ENCODE assay signal across 12 mouse cellular contexts in the genomic region with DNA sequence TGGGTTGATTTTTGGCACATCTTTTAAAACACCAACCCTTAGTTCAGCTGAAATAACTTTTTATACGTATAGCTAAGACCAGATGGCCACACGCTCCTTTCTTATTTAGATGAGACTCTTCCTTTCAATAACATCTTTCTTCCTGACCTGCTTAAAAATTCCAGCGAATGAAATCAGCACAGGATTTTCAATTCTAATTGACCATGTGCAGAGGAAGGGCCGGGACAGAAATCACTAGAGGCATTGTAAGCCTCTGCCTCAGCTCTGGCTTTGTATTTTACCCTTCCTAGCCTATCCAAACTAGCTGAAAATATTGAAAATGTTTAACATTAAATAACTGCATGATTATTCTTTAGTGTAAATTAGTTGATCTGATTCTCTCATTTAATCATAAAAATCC.
DNase-seq lines count a peak whose midpoint lies in the region; ATAC-seq and TF ChIP-seq lines count a peak whose summit lies in the region.
"Had no signal": no experiment of that assay in that cellular context is flagged by ENCODE, and none has a peak within 500 bp of the region (broad histone marks: within the 10 kb centered on the region; RNA-seq: fewer than 3 reads in every experiment).

No protein-coding gene starts in this region.

- H3K4me3 ChIP-seq in CH12.LX (replicated peaks in 1 of 3; ENCODE audit: low read depth in 2 of 3, low read length in 2 of 3, poor library complexity in 1 of 3) = no peak overlapping the region
- H3K4me3 ChIP-seq in forebrain, embryonic 16.5 days (replicated peaks; ENCODE audit: low read length) = peak overlapping the region; percentile 43
- H3K4me3 ChIP-seq in midbrain, embryonic 11.5 days (ENCODE audit: low read depth, low read length) = no peak overlapping the region
- H3K4me3 ChIP-seq: heart, embryonic 10.5 days had no signal

- H3K9me3 ChIP-seq in CH12.LX (replicated peaks; ENCODE audit: low read length) = no peaks in the 10 kb centered on the region
- H3K9me3 ChIP-seq in forebrain, embryonic 16.5 days (ENCODE audit: control insufficient read depth, low read length) = no peaks in the 10 kb centered on the region
- H3K9me3 ChIP-seq in midbrain, embryonic 11.5 days (ENCODE audit: control insufficient read depth, low read length) = no peaks in the 10 kb centered on the region
- H3K9me3 ChIP-seq: heart, embryonic 10.5 days had no signal

- peak overlapping the region; percentile 60 for H3K9ac ChIP-seq in CH12.LX (ENCODE audit: insufficient read depth, low read depth)
- H3K9ac ChIP-seq in forebrain, embryonic 16.5 days (replicated peaks; ENCODE audit: low read depth, low read length) = 0 out of 2 replicates have a peak overlapping the region, but pooled peaks have one; percentile 30
- no peak overlapping the region for H3K9ac ChIP-seq in midbrain, embryonic 11.5 days (ENCODE audit: low read length)

- DNase-seq in CH12.LX (ENCODE audit: extremely low read depth) = no peak
- peak; percentile 46 for DNase-seq in Muller cell, postnatal 12 days (ENCODE audit: inconsistent ontology term)
- DNase-seq in midbrain, embryonic 11.5 days (ENCODE audit: low spot score, missing footprints) = peak; percentile 86
- DNase-seq in ovary, postnatal 14 days (ENCODE audit: low spot score) = no peak
- no peak for DNase-seq in spleen, postnatal 10 days (ENCODE audit: low spot score in 2 of 2)
- no peak for DNase-seq in lung, postnatal 4 days
- DNase-seq: cerebellum, adult 11-12 months; kidney, adult 11 months; lung, adult 18-20 months had no signal

- H3K27ac ChIP-seq in CH12.LX (ENCODE audit: insufficient read depth, low read depth) = no peak overlapping the region
- H3K27ac ChIP-seq in forebrain, embryonic 16.5 days (ENCODE audit: low read length) = no peak overlapping the region; the same call in 1 of the 2 replicates
- no peak overlapping the region for H3K27ac ChIP-seq in midbrain, embryonic 11.5 days (ENCODE audit: low read depth, low read length)
- H3K27ac ChIP-seq: heart, embryonic 10.5 days had no signal

- peaks cover 61% of the 10 kb centered on the region for H3K79me2 ChIP-seq in CH12.LX (replicated peaks; ENCODE audit: control insufficient read depth, extremely low read depth, insufficient read depth, poor library complexity, severe bottlenecking)

- peaks cover 4 to 42% of the 10 kb centered on the region in 2 experiments; a peak in 2 of 4 replicates for H3K4me1 ChIP-seq in CH12.LX (ENCODE audit: control insufficient read depth in 1 of 2, insufficient read depth in 2 of 2)
- peaks cover 25% of the 10 kb centered on the region for H3K4me1 ChIP-seq in forebrain, embryonic 16.5 days (replicated peaks; ENCODE audit: control insufficient read depth, insufficient read depth, low read length)
- H3K4me1 ChIP-seq in midbrain, embryonic 11.5 days (ENCODE audit: control insufficient read depth, insufficient read depth, low read length) = peaks cover 26% of the 10 kb centered on the region

- WGBS in forebrain, embryonic 16.5 days = 5% methylated on average over 4 of the region's 4 CpGs
- WGBS in midbrain, embryonic 11.5 days = 19% methylated on average over 4 of the region's 4 CpGs

- no peak for ATAC-seq in forebrain, embryonic 16.5 days
- ATAC-seq in midbrain, embryonic 11.5 days (ENCODE audit: low FRiP score) = no peak

- in situ Hi-C loops in CH12.LX (cut with MboI; ENCODE audit: low pct_ligation_motif_present, low pct_unique_long_range_greater_than_20kb, low sequenced_read_pairs) = no loop called here

- no peak for TF ChIP-seq RAD21 in CH12.LX (IDR thresholded peaks at IDR 0.05; ENCODE audit: low read depth, low read length)

- no peak for TF ChIP-seq EP300 in CH12.LX (IDR thresholded peaks at IDR 0.05; ENCODE audit: low read length)

- no peak for TF ChIP-seq POLR2A in CH12.LX (IDR thresholded peaks at IDR 0.05; ENCODE audit: low read depth, low read length)

- H3K4me2 ChIP-seq in CH12.LX (ENCODE audit: insufficient read depth, low read depth, poor library complexity, severe bottlenecking) = peak overlapping the region; percentile 82
- H3K4me2 ChIP-seq in forebrain, embryonic 16.5 days (ENCODE audit: low read length) = peak overlapping the region; percentile 82
- H3K4me2 ChIP-seq in midbrain, embryonic 11.5 days = peak overlapping the region; percentile 30; the same call in 1 of the 2 replicates

- no peak for TF ChIP-seq CTCF in CH12.LX (conservative IDR thresholded peaks at IDR 0.05 in 1 of 2, IDR thresholded peaks at IDR 0.05 in 1 of 2; ENCODE audit: low read depth in 2 of 2, low read length in 2 of 2)

- dilution Hi-C loops in CH12.LX (cut with MboI; ENCODE audit: extremely low pct_ligation_motif_present, extremely low pct_unique_long_range_greater_than_20kb, low sequenced_read_pairs) = no loop called here

- H3K27me3 ChIP-seq in CH12.LX (replicated peaks) = no peaks in the 10 kb centered on the region
- no peaks in the 10 kb centered on the region for H3K27me3 ChIP-seq in forebrain, embryonic 16.5 days (replicated peaks; ENCODE audit: control insufficient read depth, insufficient read depth, low read length)
- H3K27me3 ChIP-seq in midbrain, embryonic 11.5 days (ENCODE audit: control insufficient read depth, insufficient read depth, low read length) = no peaks in the 10 kb centered on the region

- peaks cover 0 to 1% of the 10 kb centered on the region in 2 experiments for H3K36me3 ChIP-seq in CH12.LX (replicated peaks in 1 of 2; ENCODE audit: control insufficient read depth in 1 of 2, insufficient read depth in 1 of 2, low read length in 1 of 2)
- no peaks in the 10 kb centered on the region for H3K36me3 ChIP-seq in forebrain, embryonic 16.5 days (ENCODE audit: control insufficient read depth, insufficient read depth)
- H3K36me3 ChIP-seq in midbrain, embryonic 11.5 days (ENCODE audit: control insufficient read depth, insufficient read depth, low read length) = no peaks in the 10 kb centered on the region
- H3K36me3 ChIP-seq: G1E; heart, embryonic 10.5 days had no signal

TF ChIP-seq in CH12.LX, 34 proteins besides CTCF, POLR2A, EP300 and RAD21:
- no peak for TF ChIP-seq BHLHE40 (IDR thresholded peaks at IDR 0.05; ENCODE audit: low read depth, low read length)
- TF ChIP-seq IRF4 (IDR thresholded peaks at IDR 0.05; ENCODE audit: low read depth, low read length) = no peak
- TF ChIP-seq MXI1 (IDR thresholded peaks at IDR 0.05; ENCODE audit: low read depth, low read length) = no peak
- no peak for TF ChIP-seq ZKSCAN1 (IDR thresholded peaks at IDR 0.05; ENCODE audit: borderline replicate concordance, low read depth, low read length)
- no peak for TF ChIP-seq NELFE (IDR thresholded peaks at IDR 0.05; ENCODE audit: low read depth, low read length)
- no peak for TF ChIP-seq NRF1 (IDR thresholded peaks at IDR 0.05; ENCODE audit: low read depth, low read length)
- TF ChIP-seq TBP (conservative IDR thresholded peaks at IDR 0.05; ENCODE audit: low read depth, low read length) = no peak

Comparison
In these comparisons a context has a peak if more than half of its experiments do, and no peak if none do; other contexts are left out.
1. DNase-seq: peak in Muller cell, postnatal 12 days (single experiment) and midbrain, embryonic 11.5 days (single experiment); none in CH12.LX (single experiment), ovary, postnatal 14 days (single experiment), spleen, postnatal 10 days (0 of 2) and lung, postnatal 4 days (0 of 2).
2. H3K4me2 ChIP-seq: peak in every context shown above with its lines; median percentile 82 in CH12.LX; 82 in forebrain, embryonic 16.5 days; 30 in midbrain, embryonic 11.5 days.